Mouse (Mus musculus) thymus, adult 2 months (tissue): ENCODE data around the gene March4.

Experiments
- CTCF ChIP-seq: fragments of 200-500 bp; IDR thresholded peaks from 2 replicates; pipeline ENCODE4 v1.5.1; 2012; ENCODE audit warnings: mild to moderate bottlenecking, control low read depth, low read length, moderate library complexity, borderline replicate concordance; ENCODE audit not compliant: control insufficient read depth, poor library complexity, insufficient read depth; ENCODE audit errors: extremely low read depth
- POLR2A ChIP-seq: fragments of 200-500 bp; IDR thresholded peaks from 2 replicates; pipeline ENCODE4 v1.6.1; 2012; ENCODE audit warnings: mild to moderate bottlenecking, low read length, control low read depth, moderate library complexity; ENCODE audit not compliant: control insufficient read depth, poor library complexity, insufficient read depth; ENCODE audit errors: extremely low read depth

DNA sequence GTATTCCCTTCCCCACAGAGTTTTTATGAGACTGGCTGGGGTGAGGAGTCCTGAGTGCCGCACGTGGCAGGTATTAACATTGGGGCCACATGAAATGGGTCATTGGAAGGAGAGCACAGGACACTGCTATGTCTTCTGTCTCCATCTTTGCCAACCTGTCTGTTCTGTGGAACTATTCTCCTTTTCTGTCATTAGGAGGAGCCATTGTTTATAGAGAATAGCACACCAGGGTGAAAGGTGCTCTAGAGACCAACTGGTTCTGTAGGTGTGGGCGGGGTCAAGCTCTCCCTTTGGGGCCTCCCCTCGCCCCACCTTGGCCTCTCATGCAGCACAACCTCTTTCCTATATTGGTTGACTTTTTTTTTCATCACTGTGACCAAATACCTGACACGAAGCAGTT, 99.8 kb downstream of the March4 start:
- TF ChIP-seq POLR2A (no peak), CTCF (no peak)
